Mouse (Mus musculus): ENCODE measurements around the gene Gbf1. TPM values are rescaled to one million over a fixed set of nuclear protein-coding genes. Genes with fewer than 3 reads are reported as not detected.
A peak's percentile ranks its signal among the peaks of the same experiment; 100 is the strongest.

The Gbf1 gene
- total and polyA plus RNA-seq, 3 experiments: 33.4 to 292 (median 111) TPM

DNA sequence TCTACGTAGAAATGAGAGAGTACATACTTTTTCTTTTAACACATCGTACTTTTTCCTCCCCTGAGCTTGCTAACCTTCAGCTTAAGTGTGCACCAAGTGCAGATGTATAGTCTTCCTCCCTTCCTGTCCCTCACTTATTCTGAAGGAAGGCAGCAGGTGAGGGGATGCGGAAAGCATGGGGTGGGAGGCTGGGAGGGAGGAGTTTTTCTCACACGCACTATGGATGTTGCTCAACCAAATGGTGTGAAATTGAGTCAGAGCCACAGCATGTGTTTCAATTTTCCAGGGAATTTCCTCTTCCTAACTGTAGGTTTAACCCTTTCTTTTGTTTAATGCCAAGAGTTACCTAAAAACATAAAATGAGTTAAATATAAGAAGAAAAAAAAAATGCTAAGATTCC, 70.8 kb downstream of the Gbf1 start:
- Histone ChIP-seq H3K9me3 (replicated peaks) (no peaks in the 10 kb centered on the region), H3K27me3 (ENCODE audit: insufficient read depth, low read length) (no peaks in the 10 kb centered on the region), H3K36me3 (replicated peaks) (peaks cover 11% of the 10 kb centered on the region), H3K4me3 (ENCODE audit: low read depth, low read length) (no peak overlapping the region), H3K4me1 (ENCODE audit: insufficient read depth, low read depth, low read length) (peaks cover 7% of the 10 kb centered on the region)
- TF ChIP-seq POLR2AphosphoS5 (IDR thresholded peaks at IDR 0.05; ENCODE audit: insufficient replicate concordance, low read depth, low read length): no peak
- TF ChIP-seq GATA1 (IDR thresholded peaks at IDR 0.05; ENCODE audit: borderline replicate concordance, low read length): no peak
- no peak for TF ChIP-seq TAL1 (conservative IDR thresholded peaks at IDR 0.05; ENCODE audit: low read depth, low read length)
- TF ChIP-seq CTCF (IDR thresholded peaks at IDR 0.05; ENCODE audit: low read depth, low read length): no peak
- no peak for TF ChIP-seq GATA2 (IDR thresholded peaks at IDR 0.05; ENCODE audit: borderline replicate concordance, low read depth, low read length)
- ATAC-seq (ENCODE audit: extremely low read depth, insufficient number of reproducible peaks, low FRiP score, poor library complexity, severe bottlenecking) (no peak), DNase-seq (ENCODE audit: low spot score) (no peak)

DNA sequence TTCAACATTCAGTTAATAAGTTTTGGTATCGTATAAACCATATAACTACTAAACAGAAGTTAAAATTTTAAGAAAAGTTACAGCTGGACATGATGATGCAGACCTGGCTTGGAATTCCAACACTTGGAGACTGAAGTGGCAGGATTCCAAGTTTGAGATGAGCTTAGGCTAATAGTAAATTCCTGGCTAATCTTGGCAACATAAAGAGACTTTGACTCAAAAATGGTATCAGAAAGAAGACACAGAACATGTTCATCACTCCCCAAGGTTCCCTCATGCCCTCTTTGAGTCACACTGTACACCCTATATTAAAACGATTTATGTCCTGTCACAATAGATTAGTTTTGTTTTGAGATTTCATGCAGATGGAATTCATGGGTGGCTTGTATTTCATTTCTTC, 72.6 kb downstream of the Gbf1 start:
- H3K4me3 ChIP-seq (ENCODE audit: low read depth, low read length): no peak overlapping the region

DNA sequence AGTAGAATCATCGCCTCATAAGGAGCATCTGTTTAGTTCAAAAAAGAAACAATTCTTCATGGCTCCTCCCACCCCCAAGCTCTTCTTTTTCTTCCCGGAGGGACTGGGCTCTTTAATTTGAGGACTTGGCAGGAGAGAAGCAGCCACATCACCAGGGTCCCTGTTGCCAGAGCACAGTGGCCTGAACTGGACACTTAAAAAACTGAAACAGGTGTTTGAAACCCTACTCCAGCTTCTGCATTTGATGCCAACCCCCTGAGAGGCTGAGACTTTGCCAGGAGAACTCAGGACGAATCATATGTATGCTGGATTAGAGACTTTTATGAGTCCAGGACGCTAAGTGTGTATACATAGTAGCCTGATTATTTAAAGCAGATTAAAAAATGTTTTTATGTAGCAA, 73.2 kb downstream of the Gbf1 start:
- Histone ChIP-seq H3K4me1 (ENCODE audit: insufficient read depth, low read depth, low read length) (peaks cover 7% of the 10 kb centered on the region), H3K36me3 (replicated peaks) (peaks cover 19% of the 10 kb centered on the region), H3K4me3 (ENCODE audit: low read depth, low read length) (no peak overlapping the region), H3K9me3 (replicated peaks) (no peaks in the 10 kb centered on the region), H3K27me3 (ENCODE audit: insufficient read depth, low read length) (no peaks in the 10 kb centered on the region)
- TF ChIP-seq TAL1 (conservative IDR thresholded peaks at IDR 0.05; ENCODE audit: low read depth, low read length): no peak
- no peak for TF ChIP-seq GATA1 (IDR thresholded peaks at IDR 0.05; ENCODE audit: borderline replicate concordance, low read length)
- no peak for TF ChIP-seq GATA2 (IDR thresholded peaks at IDR 0.05; ENCODE audit: borderline replicate concordance, low read depth, low read length)
- no peak for TF ChIP-seq CTCF (IDR thresholded peaks at IDR 0.05; ENCODE audit: low read depth, low read length)
- TF ChIP-seq POLR2AphosphoS5 (IDR thresholded peaks at IDR 0.05; ENCODE audit: insufficient replicate concordance, low read depth, low read length): no peak
- ATAC-seq (ENCODE audit: extremely low read depth, insufficient number of reproducible peaks, low FRiP score, poor library complexity, severe bottlenecking): no peak
- no peak for DNase-seq (ENCODE audit: low spot score)

More for the DNA sequence above, 72.6 kb downstream of the Gbf1 start:
- H3K27me3 ChIP-seq (ENCODE audit: insufficient read depth, low read length): no peaks in the 10 kb centered on the region
- no peak for ATAC-seq (ENCODE audit: extremely low read depth, insufficient number of reproducible peaks, low FRiP score, poor library complexity, severe bottlenecking)
- no peak for DNase-seq (ENCODE audit: low spot score)
- peaks cover 17% of the 10 kb centered on the region for H3K36me3 ChIP-seq (replicated peaks)
- H3K9me3 ChIP-seq (replicated peaks): no peaks in the 10 kb centered on the region
- TF ChIP-seq POLR2AphosphoS5 (IDR thresholded peaks at IDR 0.05; ENCODE audit: insufficient replicate concordance, low read depth, low read length) (no peak), GATA2 (IDR thresholded peaks at IDR 0.05; ENCODE audit: borderline replicate concordance, low read depth, low read length) (no peak), TAL1 (conservative IDR thresholded peaks at IDR 0.05; ENCODE audit: low read depth, low read length) (no peak), CTCF (IDR thresholded peaks at IDR 0.05; ENCODE audit: low read depth, low read length) (no peak), GATA1 (IDR thresholded peaks at IDR 0.05; ENCODE audit: borderline replicate concordance, low read length) (no peak)
- H3K4me1 ChIP-seq (ENCODE audit: insufficient read depth, low read depth, low read length): peaks cover 7% of the 10 kb centered on the region

DNA sequence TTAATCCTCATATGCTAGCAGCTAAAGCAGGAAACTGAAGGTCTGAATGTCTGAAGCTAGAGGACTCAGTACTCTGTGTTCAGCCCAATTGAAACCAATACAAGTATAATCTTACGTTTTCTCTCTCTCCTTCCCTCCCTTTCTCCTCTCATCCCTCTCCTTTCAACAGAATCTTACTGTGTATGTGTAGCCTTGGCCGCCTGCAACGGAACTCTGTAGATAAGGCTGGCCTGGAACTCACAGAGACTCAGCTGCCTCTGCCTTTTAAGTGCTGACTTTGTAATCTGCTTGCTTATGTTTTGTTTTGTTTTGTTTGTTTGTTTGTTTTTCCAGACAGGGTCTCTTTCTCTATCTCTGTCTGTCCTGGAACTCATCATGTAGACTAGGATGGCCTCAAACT, 74.0 kb downstream of the Gbf1 start:
- H3K4me3 ChIP-seq (ENCODE audit: low read depth, low read length): no peak overlapping the region
- peaks cover 19% of the 10 kb centered on the region for H3K36me3 ChIP-seq (replicated peaks)
- DNase-seq (ENCODE audit: low spot score) (no peak), ATAC-seq (ENCODE audit: extremely low read depth, insufficient number of reproducible peaks, low FRiP score, poor library complexity, severe bottlenecking) (no peak)
- TF ChIP-seq POLR2AphosphoS5 (IDR thresholded peaks at IDR 0.05; ENCODE audit: insufficient replicate concordance, low read depth, low read length) (no peak), GATA2 (IDR thresholded peaks at IDR 0.05; ENCODE audit: borderline replicate concordance, low read depth, low read length) (no peak), CTCF (IDR thresholded peaks at IDR 0.05; ENCODE audit: low read depth, low read length) (no peak), GATA1 (IDR thresholded peaks at IDR 0.05; ENCODE audit: borderline replicate concordance, low read length) (no peak), TAL1 (conservative IDR thresholded peaks at IDR 0.05; ENCODE audit: low read depth, low read length) (no peak)
- no peaks in the 10 kb centered on the region for H3K9me3 ChIP-seq (replicated peaks)
- peaks cover 7% of the 10 kb centered on the region for H3K4me1 ChIP-seq (ENCODE audit: insufficient read depth, low read depth, low read length)
- no peaks in the 10 kb centered on the region for H3K27me3 ChIP-seq (ENCODE audit: insufficient read depth, low read length)

DNA sequence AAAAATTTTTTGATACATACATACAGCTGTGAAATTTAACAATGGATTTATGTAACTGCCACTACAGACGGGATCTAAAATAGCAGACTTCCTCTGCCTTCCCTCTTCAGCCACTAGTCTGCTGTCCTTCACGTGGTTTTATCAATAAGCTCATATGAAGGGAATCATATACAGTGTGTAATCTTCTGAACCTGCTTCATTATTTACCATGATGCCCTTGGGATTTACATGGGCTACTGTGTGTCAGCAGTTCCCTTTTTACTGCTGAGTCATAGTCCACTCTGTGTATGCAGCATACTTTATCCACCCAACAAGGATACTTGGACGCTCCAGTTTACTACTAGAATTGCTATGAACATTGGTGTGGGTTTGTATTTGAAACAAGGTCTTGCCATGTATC, 75.0 kb downstream of the Gbf1 start:
- DNase-seq (ENCODE audit: low spot score) (no peak), ATAC-seq (ENCODE audit: extremely low read depth, insufficient number of reproducible peaks, low FRiP score, poor library complexity, severe bottlenecking) (peak; percentile 34; the same call in 1 of the 2 replicates)
- Histone ChIP-seq H3K4me1 (ENCODE audit: insufficient read depth, low read depth, low read length) (peaks cover 7% of the 10 kb centered on the region), H3K9me3 (replicated peaks) (no peaks in the 10 kb centered on the region), H3K27me3 (ENCODE audit: insufficient read depth, low read length) (no peaks in the 10 kb centered on the region), H3K4me3 (ENCODE audit: low read depth, low read length) (no peak overlapping the region), H3K36me3 (replicated peaks) (peaks cover 19% of the 10 kb centered on the region)
- TF ChIP-seq GATA1 (IDR thresholded peaks at IDR 0.05; ENCODE audit: borderline replicate concordance, low read length): no peak
- TF ChIP-seq GATA2 (IDR thresholded peaks at IDR 0.05; ENCODE audit: borderline replicate concordance, low read depth, low read length): no peak
- no peak for TF ChIP-seq POLR2AphosphoS5 (IDR thresholded peaks at IDR 0.05; ENCODE audit: insufficient replicate concordance, low read depth, low read length)
- no peak for TF ChIP-seq CTCF (IDR thresholded peaks at IDR 0.05; ENCODE audit: low read depth, low read length)
- no peak for TF ChIP-seq TAL1 (conservative IDR thresholded peaks at IDR 0.05; ENCODE audit: low read depth, low read length)

DNA sequence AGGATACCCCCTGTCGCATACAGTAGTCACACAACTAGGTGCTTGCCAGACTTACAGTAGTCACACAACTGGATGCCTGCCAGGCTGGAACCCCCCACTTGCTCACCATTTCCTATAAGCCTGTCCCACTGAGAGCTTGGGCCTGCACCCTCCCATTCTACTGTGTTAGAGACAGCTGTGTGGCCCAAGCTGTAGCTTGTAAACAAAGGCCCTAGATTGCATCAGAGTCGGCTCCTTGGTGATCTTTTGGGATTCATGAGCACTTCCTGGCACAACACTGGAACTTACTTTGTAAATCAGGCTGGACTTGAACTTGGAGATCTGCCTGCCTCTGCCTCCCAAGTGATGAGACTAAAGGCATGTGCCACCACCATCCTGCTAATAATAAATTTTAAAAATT, 82.1 kb downstream of the Gbf1 start:
- Histone ChIP-seq H3K27me3 (ENCODE audit: insufficient read depth, low read length) (no peaks in the 10 kb centered on the region), H3K4me3 (ENCODE audit: low read depth, low read length) (no peak overlapping the region), H3K4me1 (ENCODE audit: insufficient read depth, low read depth, low read length) (no peaks in the 10 kb centered on the region), H3K9me3 (replicated peaks) (no peaks in the 10 kb centered on the region), H3K36me3 (replicated peaks) (peaks cover 29% of the 10 kb centered on the region)
- TF ChIP-seq TAL1 (conservative IDR thresholded peaks at IDR 0.05; ENCODE audit: low read depth, low read length) (no peak), GATA2 (IDR thresholded peaks at IDR 0.05; ENCODE audit: borderline replicate concordance, low read depth, low read length) (no peak), CTCF (IDR thresholded peaks at IDR 0.05; ENCODE audit: low read depth, low read length) (no peak), POLR2AphosphoS5 (IDR thresholded peaks at IDR 0.05; ENCODE audit: insufficient replicate concordance, low read depth, low read length) (no peak)
- DNase-seq (ENCODE audit: low spot score): no peak
- ATAC-seq (ENCODE audit: extremely low read depth, insufficient number of reproducible peaks, low FRiP score, poor library complexity, severe bottlenecking): no peak

All from G1E (cell line).